Mouse (Mus musculus) cerebellum, adult 2 months (tissue): ENCODE results near the gene Zfyve27.

Experiments used
- CTCF ChIP-seq: fragments of 200-500 bp; IDR thresholded peaks from 2 replicates; pipeline ENCODE4 v1.5.1; 2011; ENCODE audit warnings: low read depth, mild to moderate bottlenecking, control low read depth, low read length, moderate library complexity, borderline replicate concordance; ENCODE audit not compliant: insufficient read depth
- POLR2A ChIP-seq: fragments of 200-500 bp; IDR thresholded peaks from 2 replicates; pipeline ENCODE4 v1.6.1; 2011; ENCODE audit warnings: low read length, control low read depth, borderline replicate concordance; ENCODE audit not compliant: insufficient read depth

DNA sequence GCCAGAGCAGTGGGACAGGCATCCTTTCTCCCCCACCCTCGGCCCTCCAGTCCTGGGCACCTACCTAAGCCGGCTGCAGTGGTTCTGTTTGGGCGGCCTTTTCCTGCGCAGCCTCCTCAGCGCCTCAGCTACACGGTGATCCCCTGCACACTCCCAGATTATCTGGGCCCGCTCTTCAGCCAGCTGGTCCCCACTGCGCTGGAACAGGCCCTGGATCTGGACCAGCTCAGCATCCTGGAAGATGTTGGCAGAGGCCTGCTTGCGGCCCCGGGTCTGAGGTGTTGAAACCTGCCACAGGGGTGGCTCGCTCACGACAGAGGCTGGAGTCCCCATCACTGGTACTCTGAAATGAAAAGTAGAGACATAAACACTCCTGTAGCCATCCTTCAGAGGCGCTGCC lies 39.1 kb upstream of the Zfyve27 start:
- TF ChIP-seq CTCF: no peak
- no peak for TF ChIP-seq POLR2A
